Mouse (Mus musculus): ENCODE data around the gene 2810408A11Rik.

Gene 2810408A11Rik

GRCm38 (mm10) chr11:69911701-69912100 is 10.9 kb upstream of the 2810408A11Rik start:
- no peak for DNase-seq

DNA sequence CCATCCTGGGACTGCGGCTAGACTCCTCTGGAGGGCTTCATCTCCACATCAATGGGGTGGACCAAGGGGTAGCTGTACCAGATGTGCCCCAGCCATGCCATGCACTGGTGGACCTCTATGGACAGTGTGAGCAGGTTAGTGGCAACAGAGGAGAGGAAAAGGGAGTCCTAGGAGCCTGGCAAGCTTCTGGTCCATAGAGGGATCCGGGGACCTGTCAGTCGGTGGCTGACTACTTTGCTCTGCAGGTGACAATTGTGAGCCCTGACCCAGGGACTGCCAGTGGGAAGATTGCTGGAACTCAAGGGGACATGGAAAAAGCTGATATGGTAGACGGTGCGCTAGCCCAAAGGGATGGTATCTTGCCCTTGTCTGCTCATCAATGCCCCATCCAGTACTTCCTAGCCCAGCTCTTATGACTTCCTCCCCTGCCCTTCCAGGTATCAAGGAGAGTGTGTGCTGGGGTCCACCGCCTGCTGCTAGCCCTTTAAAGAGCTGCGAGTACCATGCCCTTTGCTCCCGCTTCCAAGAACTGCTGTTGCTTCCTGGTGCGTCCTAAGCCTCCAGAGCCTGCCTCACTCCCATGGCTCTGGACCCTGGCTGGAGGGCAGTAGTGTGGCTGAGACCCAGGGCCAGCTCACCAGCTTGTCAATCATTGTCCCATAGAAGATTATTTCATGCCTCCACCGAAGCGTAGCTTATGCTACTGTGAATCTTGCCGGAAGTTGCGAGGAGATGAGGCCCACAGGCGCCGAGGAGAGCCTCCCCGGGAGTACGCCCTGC is 10.2 kb upstream of the 2810408A11Rik start:
- peak; percentile 25 to 57 for DNase-seq

GRCm38 (mm10) chr11:69910177-69910576 is 9.4 kb upstream of the 2810408A11Rik start:
- DNase-seq: no peak

GRCm38 (mm10) chr11:69909174-69909573 is 8.4 kb upstream of the 2810408A11Rik start:
- no peak for DNase-seq

- DNase-seq: peak; percentile 67 to 81
Measured at GRCm38 (mm10) chr11:69908645-69909044, 7.9 kb upstream of the 2810408A11Rik start.

DNA sequence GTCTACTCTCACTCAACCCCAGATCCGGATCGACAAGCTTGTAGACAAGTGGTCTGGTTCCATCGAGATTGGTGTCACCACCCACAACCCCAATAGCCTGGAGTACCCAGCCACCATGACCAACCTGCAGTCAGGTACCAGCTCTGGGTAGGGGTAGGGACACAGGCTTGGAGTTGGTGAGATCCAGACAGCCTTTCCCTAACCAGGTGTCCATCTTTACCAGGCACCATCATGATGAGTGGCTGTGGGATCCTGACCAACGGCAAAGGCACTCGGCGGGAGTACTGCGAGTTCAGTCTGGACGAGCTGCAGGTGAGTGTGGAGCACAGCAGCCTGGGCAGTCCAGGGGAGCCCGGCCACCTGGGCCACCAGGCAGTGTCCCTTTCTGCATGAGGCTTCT is 3.5 kb upstream of the 2810408A11Rik start:
- no peak for DNase-seq

GRCm38 (mm10) chr11:69902972-69903371 is 2.2 kb upstream of the 2810408A11Rik start:
- no peak for DNase-seq

DNA sequence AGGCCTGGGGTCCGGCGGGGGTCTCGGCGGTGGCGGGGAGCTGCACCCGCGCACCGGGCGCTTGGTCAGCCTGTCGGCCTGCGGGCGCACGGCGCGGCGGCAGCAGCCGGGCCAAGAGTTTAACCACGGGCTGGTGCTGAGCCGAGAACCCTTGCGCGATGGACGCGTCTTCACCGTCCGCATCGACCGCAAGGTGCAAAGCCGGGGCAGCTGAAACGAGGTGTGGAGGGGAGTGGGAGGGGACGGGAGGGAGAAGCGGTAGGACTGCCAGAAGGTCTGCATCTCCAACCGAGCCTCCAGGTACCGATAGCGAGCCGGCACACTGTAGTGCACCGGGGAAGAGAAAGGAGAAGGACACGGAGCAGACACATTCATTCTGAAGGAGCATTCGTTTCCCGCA is 1.2 kb upstream of the 2810408A11Rik start:
- peak in 1 of 2 experiments; percentile 49 for DNase-seq

DNA sequence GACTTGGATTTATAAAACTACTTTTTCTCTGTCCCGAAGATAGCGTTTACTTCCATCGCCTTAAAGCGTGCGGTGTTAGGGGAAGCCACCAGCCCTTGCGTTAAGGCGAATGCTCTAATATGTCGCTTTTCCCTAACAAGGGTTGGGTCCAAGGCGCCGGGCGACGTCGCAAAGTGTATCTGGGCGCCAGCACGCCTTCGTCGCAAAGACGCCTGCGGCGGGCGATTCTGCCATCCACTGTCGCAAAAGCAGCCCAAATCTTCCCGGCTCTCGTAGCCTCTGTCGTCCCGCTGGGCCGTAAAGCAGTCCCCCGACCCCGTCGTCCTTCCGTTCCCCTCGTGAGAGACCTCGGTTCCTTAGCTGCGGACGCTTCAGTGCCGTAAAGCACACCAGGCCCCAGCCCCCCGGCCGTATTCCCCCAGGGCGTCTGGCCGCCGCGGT is 639 bp upstream of the 2810408A11Rik start:
- peak; percentile 92 to 96 for DNase-seq

GRCm38 (mm10) chr11:69899870-69900269 is 917 bp downstream of the 2810408A11Rik start:
- DNase-seq: no peak

DNA sequence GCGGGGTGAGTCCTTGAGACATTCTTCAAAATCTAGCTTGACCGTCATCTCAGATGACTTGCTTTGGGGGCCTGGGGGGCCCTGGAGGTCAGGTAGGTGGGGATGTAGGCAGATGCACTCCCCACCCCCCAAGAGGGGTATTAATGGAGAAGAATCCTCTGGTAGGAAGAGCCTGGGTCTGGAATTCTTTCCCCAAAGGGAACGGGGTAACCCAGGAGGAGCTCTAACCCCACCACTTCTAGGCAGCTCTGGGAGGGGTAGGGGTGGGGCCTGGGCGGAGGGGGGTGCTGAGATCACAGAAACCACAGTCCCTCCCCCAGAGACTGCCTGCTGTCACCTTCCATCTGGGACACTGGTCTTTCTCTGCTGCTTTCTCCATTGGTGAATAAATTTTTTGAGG is 5.5 kb downstream of the 2810408A11Rik start, which contains the start of gene Acap1:
Gene Acap1, minus strand, starts transcription at position 249 of the 400 bp plus-strand sequence.
- DNase-seq: no peak

DNA sequence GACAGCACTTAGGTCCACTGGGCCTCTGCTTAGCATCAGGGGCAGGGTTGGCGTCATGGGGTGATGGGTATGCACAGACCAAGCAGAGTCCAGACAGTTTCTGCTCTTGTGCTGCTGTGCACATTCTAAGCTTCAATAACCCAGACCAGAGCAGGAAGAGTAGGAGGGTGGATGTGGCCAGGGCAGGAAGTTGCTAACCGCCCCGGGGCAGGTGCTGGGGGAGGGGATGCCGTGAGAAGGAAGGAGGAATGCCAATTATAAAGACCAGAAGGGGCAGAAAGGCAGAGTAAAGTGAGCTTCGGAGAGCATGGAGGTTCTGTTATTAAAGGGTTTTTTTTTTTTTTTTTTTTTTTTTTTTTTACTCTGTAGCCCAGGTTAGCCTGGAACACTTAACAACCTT is 6.1 kb downstream of the 2810408A11Rik start:
- DNase-seq: peak; percentile 31 to 44

GRCm38 (mm10) chr11:69891482-69891881 is 9.3 kb downstream of the 2810408A11Rik start:
- no peak for DNase-seq

DNA sequence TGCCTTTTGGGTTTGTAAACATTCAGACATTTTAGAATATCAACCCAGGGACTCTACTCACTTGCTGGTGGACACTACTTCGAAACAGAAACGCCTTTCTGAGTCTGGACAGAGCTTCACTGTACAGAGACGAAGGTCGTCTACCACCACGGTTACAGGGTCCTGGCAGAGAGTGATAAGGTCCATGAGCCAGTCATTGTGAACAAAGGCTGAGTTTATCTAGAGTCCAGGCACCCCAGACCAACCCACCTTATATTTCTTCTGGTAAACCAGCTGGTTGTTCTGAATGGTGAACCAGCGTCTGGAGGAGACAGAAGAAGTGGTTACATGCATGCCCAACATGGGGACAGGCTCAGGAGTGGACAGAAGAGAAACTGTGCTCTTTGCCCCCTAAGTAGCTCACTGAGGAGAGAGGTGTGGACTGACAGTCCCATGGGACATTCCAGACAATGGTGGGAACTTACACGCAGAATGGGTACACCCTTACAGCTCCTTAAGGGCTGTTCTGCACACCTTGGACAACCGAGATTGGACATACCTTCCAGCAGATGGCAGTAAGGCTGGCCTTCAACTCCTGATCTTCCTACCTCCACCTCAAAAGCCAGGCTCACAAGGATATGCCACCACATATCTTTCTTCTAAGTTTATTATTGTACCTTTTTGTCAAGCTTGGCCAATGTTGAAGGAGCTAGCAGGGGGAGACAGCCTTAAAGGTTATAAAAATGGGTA is 13.7 kb downstream of the 2810408A11Rik start:
- peak; percentile 30 to 57 for DNase-seq

DNA sequence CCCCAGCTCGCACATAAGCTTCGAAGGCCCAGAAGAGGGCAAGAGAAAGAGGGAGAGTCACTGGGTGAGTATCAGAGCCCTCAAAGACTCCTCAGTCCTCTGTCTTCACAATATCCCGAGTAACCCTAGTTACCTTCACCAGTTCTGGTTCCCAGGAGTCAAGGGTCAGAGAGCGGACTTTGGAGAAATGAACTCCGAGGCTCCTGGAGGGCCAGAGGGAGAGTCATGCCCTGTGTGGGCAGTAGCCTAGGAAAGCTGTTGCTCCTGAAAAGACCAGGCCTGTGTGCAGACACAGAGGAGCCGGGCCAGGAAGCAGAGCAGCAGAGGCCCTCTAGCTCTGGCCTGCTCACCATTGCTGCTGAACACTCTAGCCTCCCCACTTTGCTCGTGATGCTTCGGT is 16.1 kb downstream of the 2810408A11Rik start:
- DNase-seq: no peak

DNA sequence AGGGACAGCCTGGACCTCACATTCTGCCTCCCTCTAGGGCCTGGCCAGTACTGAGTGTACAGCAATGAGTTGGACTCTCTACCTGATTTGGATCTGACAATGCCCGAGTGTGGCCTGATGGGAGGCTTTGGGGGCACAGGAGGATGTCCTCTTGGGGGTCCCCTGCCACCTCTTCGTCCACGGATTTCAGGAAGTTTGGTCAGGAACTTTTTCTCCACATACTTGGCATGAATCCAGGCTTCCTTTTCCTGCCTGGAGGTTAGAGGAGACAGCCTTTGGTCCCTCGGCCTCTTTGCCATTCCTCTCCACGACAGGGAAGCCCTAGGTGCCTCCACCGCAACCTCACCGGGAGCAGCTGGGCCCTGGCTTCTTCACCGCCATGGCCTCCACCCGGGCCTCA is 16.5 kb downstream of the 2810408A11Rik start:
- peak in 1 of 2 experiments; percentile 27 for DNase-seq

GRCm38 (mm10) chr11:69883527-69884151 is 17.1 kb downstream of the 2810408A11Rik start:
- peak in 1 of 2 experiments; percentile 34 for DNase-seq

DNA sequence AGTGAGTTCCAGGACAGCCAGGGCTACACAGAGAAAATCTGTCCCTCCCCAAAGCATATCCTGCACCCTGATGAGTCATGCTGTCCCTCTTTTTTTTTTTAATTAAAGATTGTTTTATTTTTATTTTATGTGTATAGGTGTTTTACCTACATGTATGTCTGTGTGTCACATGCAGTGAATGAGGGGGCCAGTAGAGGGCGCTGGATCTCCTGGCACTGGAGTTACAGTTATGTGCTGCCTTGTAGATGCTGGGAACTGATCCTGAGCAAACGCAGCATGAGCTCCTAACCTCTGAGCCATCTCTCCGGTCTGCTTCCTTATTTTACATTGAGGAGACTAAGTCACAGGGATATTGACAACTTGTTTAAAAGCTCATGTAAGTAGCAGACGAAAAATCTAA is 17.7 kb downstream of the 2810408A11Rik start:
- peak; percentile 55 to 68 for DNase-seq

- peak in 1 of 2 experiments; percentile 15 for DNase-seq
Measured at GRCm38 (mm10) chr11:69881787-69882670, 18.8 kb downstream of the 2810408A11Rik start.

DNA sequence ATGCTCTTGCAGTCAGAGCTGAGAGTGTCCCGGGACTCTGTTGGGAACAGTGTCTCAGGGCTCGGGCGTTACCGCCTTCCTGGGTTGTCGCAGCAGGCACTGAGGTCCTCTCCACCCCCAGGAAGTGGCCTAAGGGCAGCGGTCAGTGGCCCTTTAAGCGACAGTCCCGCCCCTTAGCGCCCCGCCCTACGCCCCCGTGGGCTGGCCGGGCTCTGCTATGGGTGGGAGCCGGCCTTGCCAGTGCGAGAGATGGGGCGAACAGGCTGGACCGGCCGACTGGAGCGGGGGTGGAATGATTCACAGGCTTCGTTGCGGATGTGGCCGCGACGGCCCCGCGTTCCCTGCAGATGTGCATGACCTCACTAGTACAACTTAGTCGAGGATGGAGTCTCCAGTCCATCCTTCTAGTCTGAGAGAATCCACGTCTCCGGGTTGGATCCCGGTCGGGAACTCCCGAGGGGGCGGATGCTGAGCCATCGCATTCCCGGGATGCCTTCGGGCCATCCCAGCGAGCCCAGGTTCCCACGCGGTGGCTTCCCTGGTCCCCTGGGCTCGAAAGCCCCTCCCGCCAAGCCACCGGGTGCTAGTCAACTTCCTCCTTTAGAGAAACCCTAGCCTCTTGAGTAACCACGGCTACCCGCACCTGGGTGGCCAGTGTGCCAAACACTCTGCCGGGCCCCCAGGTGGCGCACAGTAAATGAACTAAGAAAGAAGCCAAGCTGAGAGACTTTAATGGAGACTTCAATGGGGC is 19.8 kb downstream of the 2810408A11Rik start, which contains the start of gene Kctd11:
Gene Kctd11, minus strand, starts transcription at position 554 of the 751 bp plus-strand sequence.
- peak; percentile 91 to 95 for DNase-seq

DNA sequence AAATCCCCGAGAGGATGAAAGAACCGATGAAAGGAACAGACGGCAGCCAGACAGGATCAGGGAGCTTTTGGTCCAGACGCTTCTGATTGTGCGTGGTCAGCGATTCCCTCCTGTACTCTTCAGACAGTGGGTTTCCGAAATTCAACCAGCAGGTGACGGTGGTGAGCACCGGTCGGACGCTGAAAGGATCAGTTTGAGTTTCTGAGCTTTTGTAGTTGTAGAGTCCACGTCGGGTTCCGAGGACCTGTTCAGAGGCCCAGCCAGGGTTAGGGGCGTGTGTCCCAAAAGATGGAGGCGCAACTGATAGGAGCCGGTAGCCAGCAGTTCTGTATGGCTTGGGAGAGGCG is 20.3 kb downstream of the 2810408A11Rik start:
- peak; percentile 83 to 90 for DNase-seq
